Mouse (Mus musculus) gastrocnemius, postnatal 10 days (tissue): ENCODE results near the gene Kif13a. TPM values are rescaled to one million over a fixed set of nuclear protein-coding genes. Genes with fewer than 3 reads are reported as not detected.

Experiments
- DNase-seq: peaks from one replicate; pipeline ENCODE4 v3.0.0; 2021; ENCODE audit warnings: mixed read lengths
- long read RNA-seq, 2 experiments: library from polyadenylated mRNA; stranded (forward); transcript quantifications; one replicate each; pipeline ENCODE4 v2.0.0; 2021
- total RNA-seq, 2 experiments: library from RNA; stranded (reverse); gene quantifications; 2 replicates each; pipeline ENCODE4 v1.2.3; 2021

Gene Kif13a
- 10 to 100 TPM; 55.7 to 60.3 TPM for total RNA-seq
- long read RNA-seq, experiment 1, partial matches to known transcripts = 15 of 28 reads
- long read RNA-seq, experiment 1, other reads (novel, unspliced or antisense) = 13 of 28 reads
- long read RNA-seq, experiment 2, partial matches to known transcripts = 12 of 19 reads
- long read RNA-seq, experiment 2, other reads (novel, unspliced or antisense) = 7 of 19 reads

- peak; percentile 79 for DNase-seq
These were observed at the start of gene Kif13a for GRCm38 (mm10) chr13:46929719-46930658. Gene Kif13a, minus strand, starts transcription at chr13:46929867.

DNA sequence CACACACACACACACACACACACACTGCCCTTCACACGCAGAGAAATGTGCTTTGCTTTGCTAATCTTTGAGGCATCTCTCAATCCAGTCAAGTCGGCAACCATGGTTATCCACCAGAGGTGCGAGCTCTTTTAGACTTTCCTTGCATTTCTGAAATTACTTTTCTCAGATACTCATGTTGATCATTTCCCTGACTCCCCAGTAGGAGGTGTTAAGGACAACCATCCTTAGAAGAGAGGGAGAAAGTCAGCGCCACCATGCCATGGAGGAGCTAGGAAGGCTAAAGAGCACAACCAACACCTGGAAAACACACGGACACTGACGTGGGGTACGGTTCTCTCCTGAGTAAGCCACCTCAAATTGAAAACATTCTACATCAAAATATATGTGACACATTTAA lies 46.9 kb upstream of the Kif13a start:
- DNase-seq = no peak

DNA sequence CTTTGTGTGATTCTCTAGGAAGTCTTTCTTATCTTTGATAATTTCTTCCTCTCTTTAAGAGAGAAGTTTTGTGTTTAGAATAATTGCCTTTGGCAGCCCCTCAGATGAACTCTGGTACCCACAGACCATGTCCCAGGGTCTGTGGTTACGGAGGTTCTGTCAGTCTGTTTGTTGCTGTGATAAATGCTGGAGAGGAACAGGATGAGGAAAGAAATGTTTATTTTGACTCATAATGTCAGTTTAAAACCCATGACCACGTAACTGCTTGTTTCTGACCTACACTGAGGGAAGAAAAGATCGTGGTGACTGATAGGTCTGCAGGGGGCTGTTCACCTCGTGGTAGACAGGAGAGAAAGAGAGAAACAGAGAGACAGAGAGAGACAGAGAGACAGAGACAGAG lies 46.3 kb upstream of the Kif13a start:
- DNase-seq = no peak

DNA sequence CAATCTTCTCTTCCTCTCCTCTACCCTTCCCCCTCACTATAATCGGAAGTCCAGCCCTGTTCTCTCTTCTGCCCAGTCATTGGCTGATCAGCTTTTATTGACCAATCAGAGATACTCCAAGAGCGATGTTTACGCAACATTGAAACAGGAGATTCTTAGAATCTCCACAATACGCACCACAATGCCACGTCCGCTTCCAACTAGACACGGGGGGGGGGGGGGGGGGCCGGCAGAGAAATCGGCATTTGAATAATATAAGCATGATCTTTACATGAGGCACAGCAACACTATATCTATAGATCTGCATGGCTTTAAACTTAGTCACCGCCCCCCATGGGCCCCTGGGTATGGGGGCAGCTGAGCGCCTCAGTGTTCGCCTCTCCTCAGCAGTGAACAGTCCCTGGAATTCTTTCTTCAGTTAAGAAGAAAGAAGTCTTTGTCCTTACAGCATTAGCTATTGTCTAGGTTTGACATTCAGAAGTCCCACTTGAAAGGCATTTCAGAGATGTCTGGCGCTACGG lies 45.4 kb upstream of the Kif13a start:
- DNase-seq = no peak

DNA sequence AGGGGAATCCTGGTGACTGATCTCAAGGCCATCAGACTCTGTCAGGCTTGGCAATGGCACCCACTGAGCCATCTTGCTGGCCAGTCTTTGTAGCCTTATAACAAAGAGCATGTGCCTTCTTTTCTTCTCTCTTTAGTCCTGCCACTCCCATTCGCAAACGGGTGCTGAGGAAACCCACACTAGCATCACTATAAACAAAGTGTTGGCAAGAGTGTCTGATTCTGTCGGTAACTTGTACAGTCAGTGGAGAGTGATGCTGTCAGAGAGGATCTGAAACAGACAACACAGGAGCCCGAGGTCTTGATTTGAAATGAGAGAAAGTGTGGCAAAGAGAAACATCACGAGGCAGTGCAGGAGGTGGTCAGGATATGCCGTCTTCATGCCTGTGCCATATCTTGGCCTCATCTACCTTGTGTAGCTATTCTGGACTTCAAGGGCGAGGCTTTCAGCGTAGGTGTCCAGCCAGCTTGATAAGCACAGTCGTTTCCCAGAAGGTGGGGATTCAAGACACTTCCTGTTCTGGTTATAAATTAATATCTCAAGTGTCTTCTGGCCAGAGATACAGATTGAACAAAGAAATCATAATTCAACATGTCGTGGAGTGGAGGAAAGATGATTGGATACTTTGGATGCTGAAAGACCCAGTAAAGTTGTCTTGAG lies 40.7 kb upstream of the Kif13a start:
- DNase-seq = no peak

GRCm38 (mm10) chr13:46968626-46969025 lies 39.0 kb upstream of the Kif13a start:
- DNase-seq = no peak

DNA sequence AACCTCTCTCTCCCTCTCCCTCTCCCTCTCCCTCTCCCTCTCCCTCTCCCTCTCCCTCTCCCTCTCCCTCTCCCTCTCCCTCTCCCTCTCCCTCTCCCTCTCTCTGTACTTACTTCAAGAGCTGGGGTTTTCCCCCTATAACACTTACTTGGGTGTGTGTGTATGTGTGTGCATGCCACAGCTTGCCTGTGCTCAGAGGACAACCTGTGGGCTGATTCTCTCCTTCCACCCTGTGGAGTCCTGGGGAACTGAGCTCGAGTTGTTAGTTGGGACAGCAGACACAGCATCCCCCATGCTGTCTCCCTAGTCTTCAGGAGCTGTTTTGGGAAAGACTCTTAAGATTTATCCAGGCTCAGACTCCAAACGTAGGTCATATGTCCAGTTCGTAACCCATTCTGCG lies 37.6 kb upstream of the Kif13a start:
- DNase-seq = no peak

DNA sequence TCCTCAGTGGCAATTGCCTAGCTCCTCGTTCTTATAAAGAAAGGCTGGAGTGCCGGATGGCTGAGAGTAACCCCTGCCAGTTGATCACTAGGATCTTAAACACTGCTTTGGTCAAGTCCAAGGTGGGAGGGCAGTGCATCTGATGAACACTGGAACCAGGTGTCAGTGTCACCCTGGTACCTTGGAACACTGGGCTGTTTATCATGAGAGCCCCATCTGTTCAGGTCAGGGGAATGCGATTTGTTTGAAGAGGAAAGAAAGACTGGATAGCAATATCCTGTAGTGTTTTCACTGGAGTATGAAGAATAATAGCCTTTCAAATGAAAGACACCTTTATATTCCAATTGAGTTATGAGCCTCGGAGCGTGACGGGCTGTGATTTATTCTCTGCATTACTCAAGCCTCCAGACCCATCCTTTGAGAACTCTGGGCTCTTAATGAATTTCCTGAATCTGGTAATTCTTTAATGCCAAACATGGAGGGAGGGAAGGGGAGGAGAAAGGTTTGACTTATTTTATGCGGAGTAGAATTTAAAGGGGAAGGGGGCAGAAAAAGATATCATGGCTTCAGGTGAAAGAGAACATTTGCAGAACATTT lies 31.3 kb upstream of the Kif13a start:
- no peak for DNase-seq

GRCm38 (mm10) chr13:46959139-46959538 lies 29.5 kb upstream of the Kif13a start:
- no peak for DNase-seq

DNA sequence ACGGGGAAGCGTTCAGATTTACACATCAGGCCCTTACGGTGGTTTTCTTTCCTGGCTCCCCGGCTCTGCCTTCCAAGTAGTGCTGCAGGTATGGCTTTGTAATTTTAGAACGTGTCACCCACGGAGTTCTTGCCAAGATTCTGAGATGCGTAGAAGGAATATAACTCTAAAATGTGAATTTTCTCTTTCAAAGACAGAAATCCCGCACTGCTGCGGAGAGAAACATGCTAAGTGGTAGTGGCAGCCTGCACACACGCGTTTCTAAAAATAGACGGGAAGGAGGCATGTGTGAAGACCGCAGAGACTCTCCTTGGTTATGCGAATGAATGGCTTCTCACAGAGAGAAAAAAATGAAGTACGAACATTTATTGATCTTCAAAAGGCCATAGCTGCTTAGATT lies 21.5 kb upstream of the Kif13a start:
- DNase-seq = no peak

DNA sequence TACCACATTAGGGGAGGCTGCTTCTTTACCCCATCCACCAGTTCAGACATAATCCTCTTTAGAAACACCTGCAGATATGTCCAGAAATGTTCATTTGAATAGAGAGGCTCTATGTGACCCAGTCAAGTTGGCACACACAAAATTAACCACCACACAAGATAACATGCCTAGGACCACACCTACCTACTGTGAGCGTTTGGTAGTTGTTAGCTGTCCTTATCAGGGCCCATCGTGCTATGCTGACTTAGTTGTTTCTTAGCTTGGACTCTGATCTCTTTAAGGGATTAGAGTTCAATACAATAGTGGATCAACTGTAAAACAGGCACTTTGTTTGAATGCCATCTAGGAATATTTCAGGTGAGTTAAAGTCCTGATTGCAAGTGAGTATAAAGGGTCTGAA lies 20.1 kb upstream of the Kif13a start:
- DNase-seq = no peak

DNA sequence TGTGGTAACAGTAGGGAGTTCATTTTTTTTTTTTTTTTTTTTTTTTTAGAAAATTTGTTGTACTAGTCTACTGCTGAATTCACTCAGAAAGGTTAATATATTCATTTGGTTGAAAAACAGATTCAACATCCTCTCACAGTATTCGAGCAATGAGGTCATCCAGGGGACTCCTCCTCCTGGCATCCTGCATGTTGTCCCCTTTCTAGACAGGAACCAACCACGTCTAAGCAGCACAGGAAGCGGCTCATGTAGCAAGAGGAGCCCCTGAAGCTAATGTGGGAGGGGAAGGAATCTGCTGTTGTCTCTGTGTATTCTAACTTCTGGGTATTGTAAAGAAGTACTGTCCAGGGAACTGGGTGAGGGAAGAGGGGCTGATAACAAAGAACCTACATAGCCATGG lies 18.4 kb upstream of the Kif13a start:
- no peak for DNase-seq

GRCm38 (mm10) chr13:46946041-46946440 lies 16.4 kb upstream of the Kif13a start:
- DNase-seq = no peak

DNA sequence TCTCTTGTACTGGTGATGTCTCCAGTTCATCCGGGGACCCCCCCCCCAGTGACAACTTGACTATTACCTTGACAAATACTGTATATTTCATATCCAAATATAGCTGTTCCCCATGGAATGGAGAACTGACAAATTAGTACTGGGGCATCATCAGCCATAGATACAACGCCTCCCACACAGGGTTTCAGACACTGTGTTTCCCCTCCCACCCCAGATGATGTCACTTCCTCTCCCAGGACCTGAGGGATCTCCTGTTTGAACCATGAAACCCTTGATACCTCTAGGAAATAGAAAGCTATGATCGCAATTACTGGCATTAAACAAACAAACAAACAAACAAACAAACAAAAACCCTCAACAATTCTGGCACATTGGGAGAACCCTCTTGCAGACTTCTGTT lies 15.6 kb upstream of the Kif13a start:
- DNase-seq = no peak

- DNase-seq = no peak
These were observed 13.6 kb upstream of the Kif13a start for GRCm38 (mm10) chr13:46943294-46943693.

GRCm38 (mm10) chr13:46934116-46934515 lies 4.4 kb upstream of the Kif13a start:
- no peak for DNase-seq

GRCm38 (mm10) chr13:46932846-46933245 lies 3.2 kb upstream of the Kif13a start:
- DNase-seq = no peak

GRCm38 (mm10) chr13:46932049-46932448 lies 2.4 kb upstream of the Kif13a start:
- no peak for DNase-seq

GRCm38 (mm10) chr13:46930659-46931046 lies 986 bp upstream of the Kif13a start:
- DNase-seq = no peak

GRCm38 (mm10) chr13:46928961-46929691 lies 541 bp downstream of the Kif13a start:
- peak; percentile 60 for DNase-seq

DNA sequence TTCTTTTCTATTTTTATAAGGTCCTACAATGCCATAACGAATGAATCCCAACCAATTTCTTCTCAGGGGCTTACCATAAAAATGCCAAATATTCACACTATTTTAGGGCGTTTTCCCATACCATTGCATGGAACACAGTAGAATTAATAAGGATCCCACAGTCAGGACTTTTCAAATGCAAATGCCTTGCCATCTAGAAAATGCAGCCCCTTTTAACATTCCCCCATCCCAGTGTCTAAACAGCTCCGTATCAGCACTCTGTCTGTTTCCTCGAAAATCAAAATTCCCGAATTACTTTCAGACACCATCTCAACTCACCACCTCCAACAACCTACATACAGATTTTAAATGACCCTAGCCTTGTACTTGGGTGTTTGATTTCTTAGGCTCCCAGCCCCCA lies 1.3 kb downstream of the Kif13a start:
- DNase-seq = no peak

DNA sequence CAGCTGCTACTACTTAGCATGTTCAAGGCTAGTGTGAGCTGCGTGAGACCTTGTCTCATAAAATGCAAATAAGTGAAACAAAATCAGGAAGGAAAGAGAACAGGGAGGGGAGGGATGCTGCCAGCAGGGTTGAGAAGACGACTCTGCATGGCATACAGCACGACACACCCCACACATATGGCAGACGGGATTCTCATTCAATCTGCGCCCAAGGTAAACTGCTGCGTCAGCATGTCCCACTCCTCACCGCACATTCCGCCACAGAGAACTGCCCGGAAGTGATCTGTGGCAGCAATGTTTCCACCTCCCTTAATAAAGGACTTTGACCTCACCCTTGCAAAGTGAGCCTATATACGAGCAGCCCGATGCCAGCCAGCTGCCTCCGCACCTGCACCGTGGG lies 4.0 kb downstream of the Kif13a start:
- DNase-seq = no peak
